Mouse (Mus musculus): Measurements from ENCODE around the gene Usp46.
A peak's percentile ranks its signal among the peaks of the same experiment; 100 is the strongest.

Gene Usp46

DNA sequence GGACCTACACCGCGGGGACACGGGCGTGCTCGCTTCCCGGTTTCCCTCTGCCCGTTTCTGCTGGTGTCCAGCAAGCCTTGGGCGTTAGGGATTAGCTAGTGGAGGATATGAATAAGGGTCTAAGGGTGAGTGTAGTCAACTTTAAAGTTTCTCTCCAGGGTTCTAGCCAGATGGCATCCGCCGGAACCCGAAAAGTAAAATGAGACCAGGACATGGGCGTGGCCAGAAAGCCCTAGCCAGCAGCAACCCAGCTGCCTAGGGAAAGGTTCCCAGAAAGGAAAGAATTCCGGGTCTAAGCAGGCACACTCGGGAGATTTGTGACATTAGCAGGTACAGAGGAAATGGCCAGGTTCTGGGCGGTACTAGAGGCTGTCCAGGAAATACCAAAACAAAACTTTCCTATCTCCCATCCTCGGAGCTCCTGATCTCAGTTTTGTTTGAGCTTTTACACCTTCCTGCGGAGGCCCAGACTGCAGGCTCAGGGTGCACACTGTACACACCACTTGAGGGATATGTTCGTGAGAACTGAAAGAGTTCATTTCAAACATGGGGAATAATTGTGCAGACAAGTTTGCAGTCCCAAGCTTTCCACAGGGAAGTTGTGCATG lies 587 bp upstream of the Usp46 start:
- DNase-seq: peak; percentile 90

DNA sequence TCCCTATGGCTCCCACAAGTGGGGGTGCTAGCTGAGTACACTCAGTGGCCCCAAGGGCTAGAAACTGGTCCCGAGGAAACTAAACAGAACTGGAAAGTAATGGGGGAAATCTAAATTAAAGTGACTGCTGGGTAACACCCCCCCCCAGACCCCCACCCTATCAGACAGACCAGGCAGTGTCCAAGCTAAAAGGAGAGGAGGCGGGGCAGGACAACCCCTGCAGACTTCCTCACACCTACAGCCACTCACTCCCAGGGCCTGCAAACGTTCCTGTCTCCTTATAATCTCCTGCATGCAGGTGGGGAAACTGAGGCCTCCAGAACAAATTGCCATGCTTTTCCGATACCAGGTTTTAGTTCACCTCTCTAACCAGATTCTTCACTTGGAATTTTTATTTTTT lies 885 bp downstream of the Usp46 start:
- DNase-seq: no peak

DNA sequence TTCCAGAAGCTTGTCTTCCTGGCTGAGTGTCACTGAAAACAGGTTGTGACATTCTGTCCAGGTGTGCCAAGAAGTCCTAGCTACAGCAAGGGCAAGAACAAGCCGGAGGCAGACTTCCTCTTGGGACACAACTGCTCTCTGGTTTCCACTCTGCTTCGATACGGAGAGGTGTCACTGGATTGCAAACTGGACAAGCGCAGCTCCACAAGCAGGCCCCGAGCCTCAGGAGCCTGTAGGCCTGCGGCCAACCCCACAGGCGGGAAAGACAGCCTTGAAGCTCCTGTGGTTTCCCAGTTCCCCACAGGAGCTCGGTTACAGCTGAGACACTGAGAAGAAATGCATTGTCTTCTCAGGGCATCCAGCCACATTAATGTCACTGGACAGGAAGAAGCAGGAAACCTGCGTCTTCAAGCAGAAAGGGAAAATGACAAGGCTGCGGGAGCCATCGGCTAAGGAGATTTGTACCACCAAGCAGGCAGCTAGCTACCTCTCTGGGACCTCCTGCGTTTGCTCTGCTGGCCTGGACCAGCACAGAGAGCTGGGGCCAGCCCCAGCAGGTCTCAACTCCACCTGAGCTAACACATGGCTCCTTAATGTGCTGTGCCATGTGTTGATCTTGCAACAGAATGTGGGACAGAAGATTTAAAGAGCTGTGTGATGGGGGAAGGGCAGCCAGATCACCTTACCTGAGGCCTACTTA lies 1.7 kb downstream of the Usp46 start:
- DNase-seq: peak; percentile 66

DNA sequence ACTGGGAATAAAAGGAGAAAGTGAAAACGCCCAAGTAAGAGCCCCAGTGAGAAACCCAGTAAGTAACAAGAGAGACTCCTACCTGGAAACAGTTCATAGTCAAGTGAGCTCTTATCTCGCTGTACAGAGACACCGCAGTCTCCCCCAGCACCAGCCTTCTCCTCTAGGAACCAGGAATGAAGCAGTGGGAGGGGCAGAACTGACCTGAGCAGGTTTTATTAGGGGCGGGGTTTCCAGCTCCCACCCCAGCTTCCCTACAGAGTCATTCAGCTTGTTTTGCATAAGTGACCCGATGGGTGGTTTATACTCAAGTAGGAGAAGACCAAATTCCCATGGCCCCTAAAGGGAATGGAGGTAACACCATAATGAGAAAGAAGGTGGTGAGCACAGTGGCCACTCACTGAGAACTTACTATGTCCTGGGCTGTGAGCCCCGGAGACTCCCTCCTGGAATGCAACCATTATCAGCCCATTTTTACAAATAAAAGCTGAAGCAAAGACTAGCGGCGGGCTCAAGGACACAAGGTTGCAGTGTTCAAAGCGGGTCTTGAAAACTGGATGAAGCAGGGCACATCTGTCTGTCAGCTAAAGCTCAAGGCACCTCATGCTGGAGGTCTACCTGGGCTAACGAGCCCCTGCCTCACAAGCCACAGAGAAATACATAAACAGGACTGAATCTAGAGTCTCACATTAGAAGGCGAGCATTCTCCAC lies 2.5 kb downstream of the Usp46 start:
- DNase-seq: peak; percentile 75

DNA sequence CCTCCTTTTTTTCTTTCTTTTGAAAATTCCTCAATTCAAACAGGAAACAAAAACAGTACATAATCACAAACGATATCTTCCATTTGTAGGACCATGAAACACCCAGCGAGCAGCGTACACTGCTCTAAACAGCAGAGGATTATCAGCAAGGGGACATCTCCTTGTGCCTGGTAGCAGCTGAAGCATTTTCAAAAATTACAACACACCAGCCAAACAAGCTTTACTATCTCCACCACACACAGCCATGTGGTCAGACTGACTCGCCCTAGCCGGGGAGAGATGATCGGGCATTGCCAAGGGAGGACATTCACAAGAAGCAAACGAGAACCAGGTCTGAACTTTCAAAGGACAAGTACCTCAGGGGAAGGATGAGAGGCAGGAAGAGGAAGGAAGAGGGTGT lies 3.4 kb downstream of the Usp46 start:
- no peak for DNase-seq

DNA sequence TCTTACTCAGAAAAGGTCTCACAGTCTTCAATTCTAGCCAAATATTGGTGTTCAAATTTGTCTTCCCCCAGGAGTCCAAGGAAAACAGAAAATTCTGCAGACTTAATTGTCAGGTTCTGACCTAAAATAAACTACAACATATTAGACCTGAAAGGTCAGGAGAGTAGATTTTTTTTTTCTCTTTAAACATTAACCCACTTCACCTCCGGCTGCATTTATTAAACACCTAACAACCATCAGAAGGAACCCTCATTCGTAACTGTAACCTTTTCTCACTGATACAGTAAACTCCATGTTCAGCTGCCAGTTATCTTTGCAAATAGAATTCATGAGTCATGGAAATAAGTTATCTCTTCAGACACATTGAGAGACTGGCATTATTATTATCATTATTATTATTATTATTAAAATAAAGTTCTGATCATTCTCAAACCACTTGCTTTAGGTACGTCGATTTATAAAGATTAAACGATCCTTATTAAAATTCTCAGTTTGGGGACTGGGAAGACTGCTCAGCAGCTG lies 4.9 kb downstream of the Usp46 start:
- no peak for DNase-seq

DNA sequence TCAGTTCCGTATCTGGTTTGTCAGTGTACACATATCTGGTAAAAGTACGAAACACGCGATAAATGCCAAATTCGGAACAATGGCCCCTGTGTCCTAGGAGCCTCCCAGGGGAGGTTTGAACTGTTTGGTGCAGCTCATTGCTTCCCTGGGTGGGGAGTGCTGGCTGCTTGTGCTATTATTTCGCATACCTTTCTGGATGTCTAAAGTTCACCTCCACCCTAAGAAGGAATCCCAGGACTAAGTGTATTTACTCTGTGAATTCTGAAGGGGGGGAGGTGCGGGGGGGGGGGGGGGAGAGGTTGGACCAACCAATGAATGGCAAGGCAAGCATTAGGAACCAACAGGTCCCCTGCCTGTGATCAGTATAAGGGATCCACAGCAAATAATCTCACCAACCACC lies 6.0 kb downstream of the Usp46 start:
- DNase-seq: no peak

DNA sequence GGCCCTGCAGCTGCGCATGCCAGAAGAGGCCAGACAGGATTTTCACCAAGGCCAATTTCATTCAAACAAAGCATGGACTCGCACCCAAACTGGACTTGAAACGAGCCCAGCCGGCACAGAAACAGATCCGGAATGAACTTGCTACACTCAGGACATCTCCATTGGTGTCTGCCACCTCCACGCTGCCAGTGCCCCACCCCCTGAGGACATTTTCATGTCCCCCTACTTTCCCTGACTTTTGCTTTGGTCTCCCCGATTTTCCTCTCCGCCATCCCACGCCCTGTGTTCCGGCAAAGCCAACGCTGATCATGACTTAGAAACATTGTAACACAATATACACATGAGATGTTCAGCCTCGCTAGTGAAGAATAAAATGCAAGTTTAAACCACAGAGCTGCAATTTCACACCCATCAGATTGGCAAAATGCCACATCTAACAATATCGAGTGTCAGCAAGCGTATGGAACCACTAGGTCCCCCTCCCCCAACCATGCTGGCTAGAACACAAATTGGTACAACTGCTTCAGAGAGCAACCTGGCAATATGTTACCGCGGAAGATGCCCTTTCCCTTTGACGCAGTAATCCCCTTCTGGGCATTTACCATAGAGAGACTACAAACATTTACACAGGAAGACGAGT lies 6.7 kb downstream of the Usp46 start:
- peak; percentile 42 for DNase-seq

DNA sequence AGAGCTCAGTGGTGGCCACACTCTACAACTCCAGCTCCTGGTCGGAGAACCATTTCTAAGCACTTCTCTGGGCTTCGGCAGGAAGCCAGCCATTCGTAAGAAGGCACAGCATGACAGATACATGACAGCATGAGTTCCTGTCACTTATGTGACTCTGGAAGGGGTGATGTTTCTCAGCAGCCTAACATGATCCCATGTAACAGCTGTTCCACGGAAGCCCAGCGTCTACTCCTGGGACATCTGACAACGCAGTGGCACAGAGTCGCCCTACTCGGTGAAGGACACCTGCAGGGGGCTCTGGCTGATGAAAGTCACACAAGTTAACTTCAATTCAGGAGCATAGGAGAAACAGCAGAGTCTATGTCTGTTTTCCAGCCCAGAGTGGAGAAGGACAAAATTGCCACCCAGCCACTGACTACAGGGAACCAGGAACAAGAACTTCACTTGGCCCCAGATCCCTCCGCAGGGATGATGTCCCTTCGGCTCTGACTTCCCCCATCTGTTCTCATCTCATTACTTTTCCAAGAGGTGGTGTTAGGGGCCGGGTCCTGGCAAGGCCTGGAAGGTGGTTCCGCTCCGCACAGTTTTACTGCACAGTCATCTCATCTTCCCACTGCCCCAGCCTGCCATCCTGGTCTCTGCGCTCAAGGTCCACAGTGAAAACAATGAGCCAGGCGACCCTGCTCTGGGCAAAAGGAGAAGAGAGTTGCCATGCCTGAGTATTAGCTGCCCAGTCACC lies 15.9 kb downstream of the Usp46 start:
- no peak for DNase-seq

DNA sequence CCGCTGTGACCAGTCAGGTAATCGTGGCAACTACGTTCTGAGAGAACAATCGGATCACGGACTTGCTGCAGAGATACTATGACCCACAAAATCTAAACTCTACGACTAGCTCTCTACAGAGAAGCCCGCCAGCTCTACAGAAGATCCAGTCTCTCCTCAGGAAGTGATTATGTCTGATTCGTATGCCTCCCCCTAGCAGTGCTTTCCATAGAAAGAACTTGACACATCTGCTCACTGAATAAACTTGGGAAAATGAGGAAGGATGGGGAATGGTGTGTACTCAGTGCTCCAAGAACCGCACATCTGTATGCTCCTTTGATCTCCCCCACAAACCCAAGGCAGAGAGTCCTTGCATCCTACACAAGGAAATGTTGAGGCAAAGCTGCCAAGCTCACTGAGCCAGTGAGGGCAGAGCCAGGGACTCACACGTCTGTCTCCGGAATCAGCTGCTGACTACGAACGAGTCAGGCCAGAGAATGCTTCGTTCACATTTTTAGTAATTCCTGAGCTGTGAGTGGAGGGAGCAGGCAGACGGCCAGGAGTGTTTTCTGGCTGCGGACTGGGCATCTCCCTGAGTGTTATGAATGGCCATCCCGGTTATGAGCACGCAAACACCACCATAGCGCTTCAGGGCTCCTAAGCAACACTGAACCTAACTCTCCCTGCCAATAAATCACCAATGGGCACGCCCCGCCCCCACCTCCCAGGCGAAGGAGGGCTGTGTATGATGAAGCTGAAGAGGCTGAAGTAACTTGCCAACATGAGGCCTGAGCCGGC lies 16.6 kb downstream of the Usp46 start:
- DNase-seq: peak; percentile 64

DNA sequence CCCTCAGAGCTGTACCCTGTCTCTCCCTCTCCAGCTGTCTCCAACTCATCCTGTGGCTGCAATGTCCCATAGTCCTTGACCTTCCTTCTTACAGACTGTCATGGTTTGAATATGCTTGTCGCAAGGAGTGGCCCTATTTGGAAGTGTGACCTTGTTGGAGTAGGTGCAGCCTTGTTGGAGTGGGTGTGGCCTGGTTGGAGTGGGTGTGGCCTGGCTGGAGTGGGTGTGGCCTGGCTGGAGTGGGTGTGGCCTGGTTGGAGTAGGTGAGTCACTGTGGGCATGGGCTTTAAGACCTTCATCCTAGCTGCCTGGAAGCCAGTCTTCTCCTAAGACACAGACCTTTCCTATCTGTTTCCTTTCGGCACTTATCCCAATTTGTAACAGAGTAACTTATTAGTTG lies 17.3 kb downstream of the Usp46 start:
- DNase-seq: no peak

DNA sequence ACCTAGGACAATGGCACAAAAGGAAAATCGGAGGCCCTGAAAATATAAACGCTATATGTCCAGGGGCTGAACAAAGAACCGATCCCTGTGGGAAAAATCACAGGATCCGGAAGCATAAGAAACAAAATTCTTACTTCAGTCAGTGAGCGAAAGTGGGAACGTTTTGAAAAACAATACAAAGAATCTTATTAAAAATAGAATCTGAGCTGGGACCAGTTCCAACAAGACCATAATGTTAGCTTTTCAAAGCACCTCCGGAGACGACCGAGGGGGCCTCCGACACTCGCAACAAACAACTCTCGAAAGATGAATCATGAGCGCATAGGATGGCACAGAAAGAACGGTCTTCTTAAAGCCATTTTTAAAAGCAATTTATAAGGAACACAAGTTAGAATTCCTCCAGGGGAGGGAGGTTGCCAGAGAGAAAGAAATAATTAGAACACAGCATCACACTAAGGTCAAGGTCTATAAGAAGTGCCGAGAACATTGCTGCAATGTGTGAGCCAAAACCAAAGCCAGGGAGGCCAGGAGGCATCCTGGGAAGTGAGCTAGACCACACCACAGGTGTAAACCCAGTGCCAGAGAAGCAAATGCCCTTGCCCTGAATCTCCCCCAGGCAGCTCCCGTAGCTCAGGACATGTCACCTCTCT lies 19.3 kb downstream of the Usp46 start:
- no peak for DNase-seq

DNA sequence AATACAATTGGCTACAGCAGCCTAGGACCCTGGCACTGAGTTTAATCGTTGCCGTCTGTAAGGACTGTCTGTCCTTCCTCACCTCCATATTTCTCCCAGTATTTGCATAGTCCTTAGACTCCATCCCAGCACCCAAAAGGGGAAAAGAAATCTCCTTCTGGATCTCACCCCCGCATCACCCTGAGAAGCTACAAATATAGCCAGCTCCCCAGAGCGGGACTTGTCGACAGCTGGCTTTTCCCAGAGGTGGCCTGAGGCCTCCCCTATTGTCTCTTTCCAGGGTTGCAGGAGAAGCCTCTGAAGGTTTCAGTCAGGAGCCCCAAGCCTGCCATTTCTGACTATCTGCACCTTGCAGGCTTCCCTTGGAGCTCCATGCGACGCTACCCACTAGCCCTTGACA lies 23.6 kb downstream of the Usp46 start:
- no peak for DNase-seq

DNA sequence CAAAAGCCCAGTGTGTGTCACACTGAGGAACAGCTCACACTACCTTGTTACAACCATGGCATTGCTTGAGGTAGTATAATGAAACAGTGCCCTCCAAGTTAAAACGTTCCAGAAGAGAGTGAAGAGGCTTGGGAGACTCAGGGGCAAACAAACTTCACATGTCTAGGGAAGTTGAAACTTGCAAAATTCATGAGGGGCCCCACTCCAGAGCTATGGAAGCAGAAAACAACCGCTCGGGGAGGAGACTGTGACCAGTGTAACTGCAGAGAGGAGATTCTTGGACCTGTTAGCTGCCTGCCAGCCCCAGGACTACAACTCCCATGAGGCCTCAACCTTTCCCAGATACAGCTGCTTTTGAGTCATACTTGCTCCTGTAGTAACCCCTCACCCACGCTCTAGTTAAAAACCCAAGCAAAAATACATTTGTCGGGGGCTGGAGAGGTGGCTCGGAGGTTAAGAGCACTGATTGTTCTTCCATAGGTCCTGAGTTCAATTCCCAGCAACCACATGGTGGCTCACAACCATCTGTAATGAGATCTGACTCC lies 25.4 kb downstream of the Usp46 start:
- DNase-seq: no peak

DNA sequence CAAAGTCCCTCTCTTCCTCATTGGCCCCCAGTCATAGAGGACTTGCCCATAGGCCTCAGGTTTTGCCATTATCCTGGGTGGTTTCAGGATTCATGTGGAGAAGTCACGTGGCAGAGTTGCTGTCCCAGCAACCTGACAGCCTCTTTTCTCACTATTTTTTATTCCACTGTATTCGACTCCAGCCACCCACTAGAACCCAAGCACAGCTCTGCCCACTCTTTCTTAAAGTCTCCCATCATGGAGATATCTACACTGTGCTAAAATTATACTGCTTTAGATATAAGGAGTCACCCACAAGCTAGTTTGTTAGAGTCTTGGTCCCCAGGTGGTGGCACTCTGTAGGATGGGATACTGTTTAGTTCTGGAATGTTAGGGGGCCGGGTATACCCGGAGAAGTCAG lies 27.7 kb downstream of the Usp46 start:
- DNase-seq: no peak

DNA sequence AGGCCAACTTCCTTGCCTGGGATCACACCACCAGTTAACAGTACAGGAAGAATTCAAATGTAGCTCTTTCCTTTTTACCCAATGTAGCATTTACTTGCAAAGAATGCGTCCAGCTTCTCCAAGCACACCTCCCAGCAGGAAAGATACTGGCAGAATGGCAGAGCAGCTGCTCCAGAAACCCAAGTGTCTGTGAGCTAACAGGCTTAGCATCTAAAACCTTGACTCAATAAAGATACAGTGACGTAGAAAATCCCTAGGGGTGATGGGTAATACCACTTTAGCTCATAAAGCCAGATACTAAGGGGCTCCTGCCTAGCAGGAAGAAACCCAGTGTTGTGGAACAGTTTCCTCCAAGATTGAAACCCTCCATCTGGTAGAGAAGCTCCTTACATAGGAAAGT lies 32.8 kb downstream of the Usp46 start:
- DNase-seq: no peak

DNA sequence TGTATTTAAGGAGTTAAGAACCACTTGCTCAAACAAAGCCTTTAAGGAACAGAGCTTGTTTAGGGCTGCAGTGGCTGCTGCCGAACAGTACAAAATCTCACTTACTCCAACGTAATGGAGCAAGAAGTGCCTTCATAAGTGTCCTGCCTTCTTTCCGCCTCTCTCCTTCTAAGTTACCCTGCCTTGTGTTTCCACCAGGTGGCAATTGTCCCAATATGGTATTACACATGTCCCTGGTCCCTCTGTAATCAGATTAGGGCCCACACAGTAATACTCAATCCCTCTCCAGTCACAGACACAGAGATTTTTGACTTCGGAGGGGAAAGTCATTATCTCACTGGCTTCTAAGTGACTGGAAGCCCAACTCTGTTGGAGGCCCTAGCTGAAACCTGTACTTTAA lies 34.1 kb downstream of the Usp46 start:
- peak; percentile 49 for DNase-seq

DNA sequence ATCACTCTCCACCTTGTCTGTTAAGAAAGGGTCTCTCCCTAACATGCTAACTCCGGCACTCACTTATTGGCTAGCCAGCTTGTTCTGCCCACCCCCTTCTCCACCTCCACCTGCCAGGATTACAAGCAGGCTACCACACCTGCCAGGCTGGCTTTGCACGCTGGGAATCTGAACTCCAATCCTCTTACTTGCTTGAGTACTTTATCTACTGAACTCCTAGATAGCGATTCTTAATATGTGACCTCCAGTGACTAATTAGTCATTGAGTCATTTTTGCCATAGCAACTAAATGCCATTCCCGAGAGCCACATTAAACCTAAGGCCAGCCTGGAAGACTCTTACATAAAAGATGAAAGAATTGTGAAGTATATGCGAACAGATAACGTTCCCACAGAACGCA lies 38.4 kb downstream of the Usp46 start:
- DNase-seq: peak; percentile 47

DNA sequence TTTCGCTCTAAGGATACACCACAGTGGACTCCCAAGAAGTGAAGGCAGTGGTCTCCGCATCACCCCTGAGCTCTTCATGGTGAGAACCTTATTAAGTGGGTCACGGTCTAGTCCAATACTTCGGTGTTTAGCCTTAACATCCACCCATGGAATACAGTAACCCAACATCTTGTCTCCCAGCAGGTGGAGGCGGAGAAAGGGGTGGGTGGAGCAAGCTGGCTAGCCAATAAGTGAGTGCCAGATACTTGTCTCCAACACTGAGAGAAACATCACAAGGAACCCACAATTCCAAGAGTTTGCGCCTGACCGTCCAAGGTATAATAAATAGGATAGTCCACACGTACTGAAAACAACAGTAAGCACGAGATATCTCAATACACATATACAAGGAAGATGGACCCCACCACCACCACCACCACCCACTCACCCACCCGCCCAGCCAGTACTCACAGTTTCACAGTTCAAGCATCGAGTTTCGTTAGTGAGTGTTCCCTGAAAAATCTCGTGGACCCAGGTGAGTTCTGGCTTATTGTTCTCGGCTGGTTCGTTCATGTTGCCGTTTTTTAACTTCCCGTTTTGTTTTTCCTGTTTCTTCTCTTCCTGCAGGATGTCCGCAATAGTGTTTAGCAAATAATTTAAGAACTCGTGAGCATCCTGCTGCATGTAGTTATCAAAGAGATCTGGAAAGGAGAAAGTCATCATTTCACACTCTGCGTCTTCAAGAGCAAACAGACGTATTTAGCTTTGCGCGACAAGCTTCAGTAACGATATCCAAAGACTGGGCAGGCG lies 39.3 kb downstream of the Usp46 start:
- no peak for DNase-seq

DNA sequence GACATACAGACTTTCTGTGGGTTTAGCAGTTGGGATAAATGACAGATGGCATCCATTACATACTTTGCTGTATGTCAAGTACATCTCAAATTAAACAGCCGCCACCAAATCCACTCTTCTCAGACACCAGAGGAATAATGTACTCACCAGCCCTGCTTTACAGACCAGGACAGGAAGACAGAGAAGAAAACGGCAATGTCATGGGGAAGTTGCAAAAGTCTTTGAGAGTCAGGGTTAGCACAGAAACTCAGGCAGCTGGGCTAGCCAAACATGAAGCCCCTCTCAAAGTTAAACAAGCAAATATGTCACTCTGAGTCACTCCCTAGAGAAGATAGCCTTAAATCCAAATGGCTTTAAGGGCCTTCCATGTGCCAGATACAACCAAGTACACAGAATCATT lies 40.0 kb downstream of the Usp46 start:
- DNase-seq: no peak
